Mouse (Mus musculus): ENCODE data around the gene Atp23. TPM values are rescaled to one million over a fixed set of nuclear protein-coding genes. Genes with fewer than 3 reads are reported as not detected.

Atp23 gene
- polyA plus RNA-seq, 1 experiment = 3.3 TPM

- Histone ChIP-seq H3K27ac (ENCODE audit: control insufficient read depth, insufficient read depth, low read depth, low read length, poor library complexity) (no peak overlapping the region), H3K4me1 (ENCODE audit: control insufficient read depth, insufficient read depth, low read length) (no peaks in the 10 kb centered on the region), H3K4me3 (replicated peaks; ENCODE audit: control insufficient read depth, low read depth, low read length) (no peak overlapping the region)
- TF ChIP-seq CTCF (IDR thresholded peaks at IDR 0.05; ENCODE audit: control insufficient read depth, insufficient read depth, low read length) (no peak), POLR2A (IDR thresholded peaks at IDR 0.05; ENCODE audit: borderline replicate concordance, control insufficient read depth, low read depth, low read length) (no peak)
Observed at GRCm38 (mm10) chr10:126925391-126925790, 24.2 kb upstream of the Atp23 start.

GRCm38 (mm10) chr10:126924087-126924486, 22.9 kb upstream of the Atp23 start:
- Histone ChIP-seq H3K4me1 (ENCODE audit: control insufficient read depth, insufficient read depth, low read length) (no peaks in the 10 kb centered on the region), H3K4me3 (replicated peaks; ENCODE audit: control insufficient read depth, low read depth, low read length) (no peak overlapping the region), H3K27ac (ENCODE audit: control insufficient read depth, insufficient read depth, low read depth, low read length, poor library complexity) (no peak overlapping the region)
- WGBS = 63% methylated on average over 3 of the region's 3 CpGs
- TF ChIP-seq POLR2A (IDR thresholded peaks at IDR 0.05; ENCODE audit: borderline replicate concordance, control insufficient read depth, low read depth, low read length) (no peak), CTCF (IDR thresholded peaks at IDR 0.05; ENCODE audit: control insufficient read depth, insufficient read depth, low read length) (no peak)

DNA sequence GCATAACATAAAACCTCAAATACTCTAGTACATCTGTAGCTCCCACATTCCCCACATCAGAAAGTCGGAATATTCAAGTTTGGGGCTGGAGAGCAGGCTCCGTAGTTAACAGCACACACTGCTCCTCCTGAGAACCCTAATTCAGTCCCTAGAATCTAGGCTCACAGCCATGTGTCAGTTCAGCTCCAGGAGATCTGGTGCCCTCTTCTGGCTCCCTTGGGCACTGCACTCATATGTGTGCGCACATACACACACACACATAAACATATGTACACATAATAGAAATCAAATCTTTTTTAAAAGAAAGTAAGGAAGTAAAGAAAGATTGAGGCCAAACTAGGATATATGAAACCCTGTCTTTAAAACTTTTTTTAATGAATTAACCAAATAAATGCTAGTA, 19.1 kb upstream of the Atp23 start:
- Histone ChIP-seq H3K4me3 (replicated peaks; ENCODE audit: control insufficient read depth, low read depth, low read length) (no peak overlapping the region), H3K27ac (ENCODE audit: control insufficient read depth, insufficient read depth, low read depth, low read length, poor library complexity) (no peak overlapping the region), H3K4me1 (ENCODE audit: control insufficient read depth, insufficient read depth, low read length) (no peaks in the 10 kb centered on the region)
- WGBS = 90% methylated on average over 3 of the region's 3 CpGs
- TF ChIP-seq CTCF (IDR thresholded peaks at IDR 0.05; ENCODE audit: control insufficient read depth, insufficient read depth, low read length) (no peak), POLR2A (IDR thresholded peaks at IDR 0.05; ENCODE audit: borderline replicate concordance, control insufficient read depth, low read depth, low read length) (no peak)

GRCm38 (mm10) chr10:126919067-126919466, 17.9 kb upstream of the Atp23 start:
- Histone ChIP-seq H3K27ac (ENCODE audit: control insufficient read depth, insufficient read depth, low read depth, low read length, poor library complexity) (no peak overlapping the region), H3K4me1 (ENCODE audit: control insufficient read depth, insufficient read depth, low read length) (no peaks in the 10 kb centered on the region), H3K4me3 (replicated peaks; ENCODE audit: control insufficient read depth, low read depth, low read length) (no peak overlapping the region)
- WGBS = 2% methylated on average over 9 of the region's 9 CpGs
- TF ChIP-seq POLR2A (IDR thresholded peaks at IDR 0.05; ENCODE audit: borderline replicate concordance, control insufficient read depth, low read depth, low read length) (no peak), CTCF (IDR thresholded peaks at IDR 0.05; ENCODE audit: control insufficient read depth, insufficient read depth, low read length) (peak; percentile 100)

- Histone ChIP-seq H3K4me1 (ENCODE audit: control insufficient read depth, insufficient read depth, low read length) (no peaks in the 10 kb centered on the region), H3K4me3 (replicated peaks; ENCODE audit: control insufficient read depth, low read depth, low read length) (no peak overlapping the region), H3K27ac (ENCODE audit: control insufficient read depth, insufficient read depth, low read depth, low read length, poor library complexity) (no peak overlapping the region)
- 84% methylated on average over 5 of the region's 5 CpGs for WGBS
- no peak for TF ChIP-seq POLR2A (IDR thresholded peaks at IDR 0.05; ENCODE audit: borderline replicate concordance, control insufficient read depth, low read depth, low read length)
- no peak for TF ChIP-seq CTCF (IDR thresholded peaks at IDR 0.05; ENCODE audit: control insufficient read depth, insufficient read depth, low read length)
Observed at GRCm38 (mm10) chr10:126914288-126914687, 13.1 kb upstream of the Atp23 start.

- Histone ChIP-seq H3K4me3 (replicated peaks; ENCODE audit: control insufficient read depth, low read depth, low read length) (no peak overlapping the region), H3K27ac (ENCODE audit: control insufficient read depth, insufficient read depth, low read depth, low read length, poor library complexity) (no peak overlapping the region), H3K4me1 (ENCODE audit: control insufficient read depth, insufficient read depth, low read length) (no peaks in the 10 kb centered on the region)
- TF ChIP-seq CTCF (IDR thresholded peaks at IDR 0.05; ENCODE audit: control insufficient read depth, insufficient read depth, low read length) (no peak), POLR2A (IDR thresholded peaks at IDR 0.05; ENCODE audit: borderline replicate concordance, control insufficient read depth, low read depth, low read length) (no peak)
- 81% methylated on average over 1 of the region's 1 CpGs for WGBS
Observed at GRCm38 (mm10) chr10:126911479-126911878, 10.3 kb upstream of the Atp23 start.

DNA sequence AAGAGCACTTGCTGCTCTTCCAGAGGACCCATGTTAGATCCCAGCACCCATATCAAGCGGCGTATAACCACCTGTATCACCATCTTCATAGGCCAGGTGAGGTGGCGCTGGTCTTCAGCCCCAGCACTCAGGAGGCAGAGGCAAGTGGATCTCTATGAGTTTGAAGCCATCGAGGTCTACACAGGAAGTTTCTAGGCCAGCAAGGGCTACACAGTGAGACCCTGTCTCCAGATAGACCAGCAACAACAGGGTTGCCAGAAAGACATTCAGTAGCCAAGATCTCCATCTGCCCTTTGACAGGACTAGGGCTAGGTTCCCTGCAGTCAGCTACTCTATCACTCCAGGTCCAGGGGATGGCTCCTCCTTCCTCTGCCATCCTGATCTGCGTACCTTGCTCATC, 5.7 kb upstream of the Atp23 start:
- no peak for TF ChIP-seq CTCF (IDR thresholded peaks at IDR 0.05; ENCODE audit: control insufficient read depth, insufficient read depth, low read length)
- no peak for TF ChIP-seq POLR2A (IDR thresholded peaks at IDR 0.05; ENCODE audit: borderline replicate concordance, control insufficient read depth, low read depth, low read length)
- Histone ChIP-seq H3K4me1 (ENCODE audit: control insufficient read depth, insufficient read depth, low read length) (no peaks in the 10 kb centered on the region; the same call in 1 of the 2 replicates), H3K4me3 (replicated peaks; ENCODE audit: control insufficient read depth, low read depth, low read length) (no peak overlapping the region), H3K27ac (ENCODE audit: control insufficient read depth, insufficient read depth, low read depth, low read length, poor library complexity) (no peak overlapping the region)
- 89% methylated on average over 5 of the region's 5 CpGs for WGBS

- H3K27ac ChIP-seq (ENCODE audit: control insufficient read depth, insufficient read depth, low read depth, low read length, poor library complexity) = peak overlapping the region; percentile 75
- WGBS = under 1% methylated on average over 30 of the region's 30 CpGs
- TF ChIP-seq POLR2A (IDR thresholded peaks at IDR 0.05; ENCODE audit: borderline replicate concordance, control insufficient read depth, low read depth, low read length) (peak; percentile 68; the same call in 1 of the 2 replicates), CTCF (IDR thresholded peaks at IDR 0.05; ENCODE audit: control insufficient read depth, insufficient read depth, low read length) (0 out of 2 replicates have a peak, but pooled peaks have one; percentile 10)
- H3K4me1 ChIP-seq (ENCODE audit: control insufficient read depth, insufficient read depth, low read length) = no peaks in the 10 kb centered on the region; the same call in 1 of the 2 replicates
- peak overlapping the region; percentile 71 for H3K4me3 ChIP-seq (replicated peaks; ENCODE audit: control insufficient read depth, low read depth, low read length)
Observed at GRCm38 (mm10) chr10:126905650-126906075, 4.5 kb upstream of the Atp23 start.

DNA sequence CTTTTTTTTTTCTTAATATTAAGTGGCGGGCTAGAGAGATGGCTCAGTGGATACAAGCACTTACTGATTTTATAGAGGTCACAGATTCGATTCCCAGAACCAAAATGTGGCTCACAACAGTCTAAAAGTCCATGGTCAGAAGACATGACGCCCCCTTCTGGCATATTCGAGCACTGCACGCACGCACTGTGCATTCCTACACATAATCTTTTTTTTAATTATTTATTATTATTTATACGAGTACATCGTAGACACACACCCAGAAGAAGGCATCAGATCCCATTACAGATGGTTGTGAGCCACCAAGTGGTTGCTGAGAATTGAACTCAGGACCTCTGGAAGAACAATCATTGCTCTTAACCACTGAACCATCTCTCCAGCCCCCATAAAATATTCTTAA, 3.9 kb upstream of the Atp23 start:
- 79% methylated on average over 8 of the region's 8 CpGs for WGBS
- no peak overlapping the region for H3K4me3 ChIP-seq (replicated peaks; ENCODE audit: control insufficient read depth, low read depth, low read length)
- no peak for TF ChIP-seq POLR2A (IDR thresholded peaks at IDR 0.05; ENCODE audit: borderline replicate concordance, control insufficient read depth, low read depth, low read length)
- 0 out of 2 replicates have a peak, but pooled peaks have one; percentile 12 for TF ChIP-seq CTCF (IDR thresholded peaks at IDR 0.05; ENCODE audit: control insufficient read depth, insufficient read depth, low read length)
- H3K27ac ChIP-seq (ENCODE audit: control insufficient read depth, insufficient read depth, low read depth, low read length, poor library complexity) = no peak overlapping the region; the same call in 1 of the 2 replicates
- no peaks in the 10 kb centered on the region; the same call in 1 of the 2 replicates for H3K4me1 ChIP-seq (ENCODE audit: control insufficient read depth, insufficient read depth, low read length)

All from bone marrow, adult 2 months (tissue).